Mouse (Mus musculus) testis, adult 2 months (tissue): ENCODE data around the gene Cnih3. TPM values are rescaled to one million over a fixed set of nuclear protein-coding genes. Genes with fewer than 3 reads are reported as not detected.

ENCODE experiments used
- H3K27ac ChIP-seq: fragments of 200-500 bp; 2 replicates; pipeline ENCODE4 v1.5.1; 2012; ENCODE audit warnings: low read depth, low read length; ENCODE audit not compliant: control insufficient read depth, insufficient read depth
- H3K27me3 ChIP-seq: fragments of 200-500 bp; 2 replicates; pipeline ENCODE4 v1.6.1; 2012; ENCODE audit warnings: mild to moderate bottlenecking, low read length, moderate library complexity; ENCODE audit not compliant: control insufficient read depth, insufficient read depth
- H3K36me3 ChIP-seq: fragments of 200-500 bp; 2 replicates; pipeline ENCODE4 v1.6.1; 2012; ENCODE audit warnings: mild to moderate bottlenecking, low read length; ENCODE audit not compliant: control insufficient read depth, insufficient read depth
- H3K4me1 ChIP-seq: fragments of 200-500 bp; 2 replicates; pipeline ENCODE4 v1.6.1; 2012; ENCODE audit warnings: low read length; ENCODE audit not compliant: control insufficient read depth, insufficient read depth
- H3K4me3 ChIP-seq: fragments of 200-500 bp; 2 replicates; pipeline ENCODE4 v1.5.1; 2012; ENCODE audit warnings: low read depth, mild to moderate bottlenecking, low read length, moderate library complexity, mixed read lengths; ENCODE audit not compliant: control insufficient read depth
- CTCF ChIP-seq: fragments of 200-500 bp; IDR thresholded peaks from 2 replicates; pipeline ENCODE4 v1.5.1; 2012; ENCODE audit warnings: low read depth, mild to moderate bottlenecking, inconsistent platforms, low read length, moderate library complexity; ENCODE audit not compliant: control insufficient read depth, insufficient read depth, insufficient replicate concordance
- POLR2A ChIP-seq: fragments of 200-500 bp; IDR thresholded peaks from 2 replicates; pipeline ENCODE4 v1.6.1; 2012; ENCODE audit warnings: low read depth, mild to moderate bottlenecking, inconsistent platforms, low read length, moderate library complexity; ENCODE audit not compliant: control insufficient read depth
- polyA plus RNA-seq: library from polyadenylated mRNA; depleted of rRNA; stranded (reverse); fragments of >200 nt; gene quantifications from 2 replicates; pipeline ENCODE4 v1.2.3, GENCODE M21; 2012

Cnih3 gene
- polyA plus RNA-seq, 1 experiment = 0.27 TPM

DNA sequence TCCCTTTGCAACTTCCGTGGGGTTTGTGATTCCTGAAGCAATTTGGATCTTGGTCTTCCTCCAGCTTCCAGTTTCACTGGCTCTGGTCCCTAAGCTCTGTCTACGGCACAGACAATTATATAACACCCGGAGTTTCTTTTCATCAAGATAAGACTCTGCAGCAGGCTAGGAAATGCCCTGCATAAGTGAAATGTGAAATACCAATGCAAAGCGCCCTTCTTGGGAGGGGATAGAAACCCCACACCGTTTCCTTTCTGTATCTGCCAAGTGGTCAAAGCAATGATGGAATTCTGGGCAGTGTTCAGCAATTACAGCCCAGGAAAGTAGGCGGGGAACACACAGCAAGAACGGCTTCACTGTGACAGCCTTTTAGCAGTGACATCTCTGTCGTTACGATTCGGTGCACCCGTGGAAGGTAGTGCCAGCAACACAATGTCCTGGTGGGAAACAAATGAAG, 67.7 kb downstream of the Cnih3 start:
- H3K27ac ChIP-seq = no peak overlapping the region
- TF ChIP-seq POLR2A = no peak
- no peak for TF ChIP-seq CTCF

DNA sequence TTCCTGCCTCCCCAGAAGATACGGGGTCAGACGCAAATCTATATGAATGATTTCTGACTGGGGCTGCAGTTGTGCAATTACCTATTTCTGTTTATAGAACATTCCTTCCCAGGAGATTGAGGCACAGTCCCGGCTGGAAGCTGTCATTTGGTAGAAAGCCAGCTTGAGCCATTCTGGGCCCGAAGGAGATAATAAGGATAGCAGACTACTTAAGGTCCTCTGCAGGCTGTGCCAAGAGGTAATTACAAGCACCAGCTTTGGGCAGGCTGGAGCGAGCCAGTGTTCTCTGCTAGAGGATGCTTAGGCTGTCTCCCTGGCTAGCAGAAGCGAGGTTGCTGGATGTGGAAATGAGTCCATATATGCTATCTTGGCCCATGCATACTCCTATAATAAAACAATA, 70.4 kb downstream of the Cnih3 start:
- Histone ChIP-seq H3K4me1 (no peaks in the 10 kb centered on the region), H3K27ac (no peak overlapping the region), H3K4me3 (no peak overlapping the region), H3K36me3 (no peaks in the 10 kb centered on the region), H3K27me3 (no peaks in the 10 kb centered on the region)
- TF ChIP-seq POLR2A = no peak
- no peak for TF ChIP-seq CTCF

More for the DNA sequence above, 67.7 kb downstream of the Cnih3 start:
- Histone ChIP-seq H3K27me3 (no peaks in the 10 kb centered on the region), H3K4me1 (no peaks in the 10 kb centered on the region), H3K36me3 (no peaks in the 10 kb centered on the region), H3K4me3 (no peak overlapping the region)

GRCm38 (mm10) chr1:181424922-181425321, 72.5 kb downstream of the Cnih3 start:
- no peaks in the 10 kb centered on the region for H3K27me3 ChIP-seq
- TF ChIP-seq POLR2A = no peak
- TF ChIP-seq CTCF = no peak

DNA sequence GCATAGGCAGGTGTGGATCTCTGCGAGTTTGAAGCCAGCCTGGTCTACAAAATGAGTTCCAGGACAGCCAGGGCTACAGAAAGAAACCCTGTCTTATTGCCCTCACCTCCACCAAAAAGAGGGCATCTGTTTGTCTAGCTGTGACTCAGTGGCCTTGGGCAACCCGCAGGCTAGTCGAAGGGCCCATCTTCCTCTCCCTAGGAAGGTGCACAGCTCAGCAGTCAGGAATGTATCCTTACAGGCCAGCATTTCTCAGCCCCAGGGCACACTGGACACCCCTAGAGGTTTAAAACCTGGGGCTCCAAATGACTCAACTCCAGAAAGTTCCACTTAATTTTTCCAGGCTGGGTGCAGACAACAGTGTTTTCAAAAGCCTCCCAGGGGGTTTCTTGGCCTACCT, 73.0 kb downstream of the Cnih3 start:
- Histone ChIP-seq H3K27ac (no peak overlapping the region), H3K4me1 (no peaks in the 10 kb centered on the region), H3K4me3 (no peak overlapping the region), H3K36me3 (no peaks in the 10 kb centered on the region), H3K27me3 (no peaks in the 10 kb centered on the region)
- TF ChIP-seq POLR2A = no peak
- no peak for TF ChIP-seq CTCF

More at GRCm38 (mm10) chr1:181424922-181425321, 72.5 kb downstream of the Cnih3 start:
- no peak overlapping the region for H3K27ac ChIP-seq
- H3K4me1 ChIP-seq = no peaks in the 10 kb centered on the region
- no peak overlapping the region for H3K4me3 ChIP-seq
- no peaks in the 10 kb centered on the region for H3K36me3 ChIP-seq

GRCm38 (mm10) chr1:181426406-181426805, 74.0 kb downstream of the Cnih3 start:
- Histone ChIP-seq H3K4me3 (no peak overlapping the region), H3K4me1 (no peaks in the 10 kb centered on the region), H3K36me3 (no peaks in the 10 kb centered on the region), H3K27me3 (no peaks in the 10 kb centered on the region), H3K27ac (no peak overlapping the region)
- TF ChIP-seq POLR2A (no peak), CTCF (no peak)

- no peak overlapping the region for H3K4me3 ChIP-seq
- H3K36me3 ChIP-seq = no peaks in the 10 kb centered on the region
- no peaks in the 10 kb centered on the region for H3K27me3 ChIP-seq
- no peaks in the 10 kb centered on the region for H3K4me1 ChIP-seq
- H3K27ac ChIP-seq = no peak overlapping the region
- no peak for TF ChIP-seq CTCF
- no peak for TF ChIP-seq POLR2A
Observed at GRCm38 (mm10) chr1:181433263-181433662, 80.8 kb downstream of the Cnih3 start.

DNA sequence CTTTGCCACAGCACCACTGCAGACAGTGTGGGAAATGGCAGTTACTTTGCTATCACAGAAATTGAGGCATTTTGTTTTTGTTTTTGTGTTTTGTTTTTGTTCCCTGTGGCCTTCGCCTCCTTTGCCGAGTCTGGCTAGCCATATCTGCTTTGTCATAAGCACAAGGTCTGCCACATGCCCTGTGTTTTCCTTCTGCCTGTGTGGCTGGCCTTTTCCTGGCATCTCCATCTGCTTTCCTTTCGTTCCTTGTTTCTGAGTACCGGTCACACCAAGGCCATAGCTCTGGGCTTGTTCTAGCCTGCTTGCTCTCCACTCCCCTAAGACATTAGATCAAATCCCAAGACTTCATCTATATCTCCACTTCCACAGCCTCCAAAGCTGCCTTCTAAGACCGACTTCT, 83.0 kb downstream of the Cnih3 start:
- TF ChIP-seq CTCF (no peak), POLR2A (no peak)
- Histone ChIP-seq H3K4me1 (no peaks in the 10 kb centered on the region; the same call in 1 of the 2 replicates), H3K36me3 (no peaks in the 10 kb centered on the region), H3K27me3 (no peaks in the 10 kb centered on the region), H3K27ac (no peak overlapping the region), H3K4me3 (no peak overlapping the region)
